In genomic region chr14:61092073-61092472, GRCm38 (mm10) we compare ENCODE assay signal across 13 mouse cellular contexts. TPM values are rescaled to one million over a fixed set of nuclear protein-coding genes. Genes with fewer than 3 reads are reported as not detected.
DNase-seq lines count a peak whose midpoint lies in the region.
"Had no signal": no experiment of that assay in that cellular context is flagged by ENCODE, and none has a peak within 500 bp of the region (broad histone marks: within the 10 kb centered on the region; RNA-seq: fewer than 3 reads in every experiment).

No protein-coding gene starts in this region.

- no peak overlapping the region for H3K4me3 ChIP-seq in limb, embryonic 10.5 days
- H3K4me3 ChIP-seq: heart, embryonic 15.5 days; limb, embryonic 13.5 days; midbrain, embryonic 15.5 days; neural tube, embryonic 13.5 days had no signal

- no peaks in the 10 kb centered on the region for H3K9me3 ChIP-seq in limb, embryonic 10.5 days (replicated peaks)
- H3K9me3 ChIP-seq: heart, embryonic 15.5 days; limb, embryonic 13.5 days; midbrain, embryonic 15.5 days; neural tube, embryonic 13.5 days had no signal

- no peaks in the 10 kb centered on the region for H3K4me1 ChIP-seq in limb, embryonic 10.5 days
- H3K4me1 ChIP-seq: heart, embryonic 15.5 days; limb, embryonic 13.5 days; midbrain, embryonic 15.5 days; neural tube, embryonic 13.5 days had no signal

- no peak overlapping the region for H3K27ac ChIP-seq in limb, embryonic 10.5 days
- H3K27ac ChIP-seq: heart, embryonic 15.5 days; limb, embryonic 13.5 days; midbrain, embryonic 15.5 days; neural tube, embryonic 13.5 days had no signal

- peak; percentile 29 for DNase-seq in gastrocnemius, postnatal 10 days
- DNase-seq in gastrocnemius, postnatal 25 days: no peak
- DNase-seq in lung, postnatal 14 days: peak; percentile 36
- DNase-seq in lung, postnatal 4 days: no peak
- peak; percentile 42 to 67 for DNase-seq in layer of hippocampus, postnatal 14 days (ENCODE audit: low spot score in 2 of 2)
- peak; percentile 28 for DNase-seq in telencephalon, adult 2 months (ENCODE audit: low read depth, low spot score)
- no peak for DNase-seq in limb, embryonic 10.5 days (ENCODE audit: low spot score)
- DNase-seq: adrenal gland, postnatal 25 days; kidney, postnatal 14 days had no signal

- WGBS in limb, embryonic 10.5 days: 91% methylated on average over 3 of the region's 3 CpGs

- H3K27me3 ChIP-seq in limb, embryonic 10.5 days (ENCODE audit: low read depth, poor library complexity, severe bottlenecking): no peaks in the 10 kb centered on the region
- H3K27me3 ChIP-seq: heart, embryonic 15.5 days; limb, embryonic 13.5 days; midbrain, embryonic 15.5 days; neural tube, embryonic 13.5 days had no signal

- no peaks in the 10 kb centered on the region for H3K36me3 ChIP-seq in limb, embryonic 10.5 days
- H3K36me3 ChIP-seq: heart, embryonic 15.5 days; limb, embryonic 13.5 days; midbrain, embryonic 15.5 days; neural tube, embryonic 13.5 days had no signal

RNA-seq across cellular contexts. Expression of gene Tnfrsf19, which starts 45.8 kb away (rescaled TPM):
- total RNA-seq in gastrocnemius, postnatal 10 days (2021): 10 to 100 TPM in 1 of 2 experiments, 1 to 10 TPM in 1; 7.6 to 12.6 TPM
- 1 to 10 TPM; 6.1 to 8.5 TPM for total RNA-seq in gastrocnemius, postnatal 25 days (2021)
- total RNA-seq in layer of hippocampus, postnatal 14 days (2021): 10 to 100 TPM; 62.9 to 65.4 TPM
- 26.7 and 30.9 TPM in 2 replicates for polyA plus RNA-seq in limb, embryonic 10.5 days (2016; fragmentation: Nextera tagmentation; extraction: Ambion mirVana)

RNA-seq across cellular contexts. Expression of gene Sacs, which starts 46.2 kb away (rescaled TPM):
- total RNA-seq in gastrocnemius, postnatal 10 days (2021): 10 to 100 TPM; 33.4 to 39.3 TPM
- 10 to 100 TPM; 15.8 to 17.2 TPM for total RNA-seq in gastrocnemius, postnatal 25 days (2021)
- 10 to 100 TPM; 52.8 to 57.3 TPM for total RNA-seq in layer of hippocampus, postnatal 14 days (2021)
- polyA plus RNA-seq in limb, embryonic 10.5 days (2016; fragmentation: Nextera tagmentation; extraction: Ambion mirVana): 2.1 TPM in 2 replicates

Comparison
In these comparisons a context has a peak if more than half of its experiments do, and no peak if none do; other contexts are left out.
1. DNase-seq: peak in gastrocnemius, postnatal 10 days (single experiment), lung, postnatal 14 days (single experiment), layer of hippocampus, postnatal 14 days (2 of 2) and telencephalon, adult 2 months (single experiment); none in gastrocnemius, postnatal 25 days (single experiment), lung, postnatal 4 days (0 of 2) and limb, embryonic 10.5 days (single experiment).
2. RNA of gene Tnfrsf19, which starts 45.8 kb away (total RNA-seq): 62.9 to 65.4 TPM in layer of hippocampus, postnatal 14 days; 7.6 to 12.6 TPM in gastrocnemius, postnatal 10 days and 6.1 to 8.5 TPM in gastrocnemius, postnatal 25 days; every median in the first group is over 4 times any median in the second.